Mouse (Mus musculus): ENCODE data around the gene Pctp.

Pctp gene

GRCm38 (mm10) chr11:90006111-90006510 is 3.4 kb upstream of the Pctp start:
- no peak for DNase-seq

- no peak for DNase-seq
Observed at GRCm38 (mm10) chr11:90003386-90003785, 692 bp upstream of the Pctp start.

GRCm38 (mm10) chr11:90002987-90003348 is 274 bp upstream of the Pctp start:
- no peak for DNase-seq

GRCm38 (mm10) chr11:90001396-90002230 is 1.1 kb downstream of the Pctp start:
- DNase-seq, result no peak

GRCm38 (mm10) chr11:90000666-90001065 is 2.0 kb downstream of the Pctp start:
- no peak for DNase-seq

- no peak for DNase-seq
Observed at GRCm38 (mm10) chr11:89998996-89999770, 3.5 kb downstream of the Pctp start.

- DNase-seq, result no peak
Observed at GRCm38 (mm10) chr11:89996856-89997255, 5.8 kb downstream of the Pctp start.

- no peak for DNase-seq
Observed at GRCm38 (mm10) chr11:89996406-89996805, 6.3 kb downstream of the Pctp start.

GRCm38 (mm10) chr11:89995596-89995995 is 7.1 kb downstream of the Pctp start:
- no peak for DNase-seq

- DNase-seq, result no peak
Observed at GRCm38 (mm10) chr11:89994706-89995105, 8.0 kb downstream of the Pctp start.

GRCm38 (mm10) chr11:89991661-89992060 is 11.0 kb downstream of the Pctp start:
- no peak for DNase-seq

- DNase-seq, result peak; percentile 51
Observed at GRCm38 (mm10) chr11:89988936-89989589, 13.6 kb downstream of the Pctp start.

- DNase-seq, result no peak
Observed at GRCm38 (mm10) chr11:89986516-89986915, 16.2 kb downstream of the Pctp start.

GRCm38 (mm10) chr11:89985200-89986187 is 17.2 kb downstream of the Pctp start:
- DNase-seq, result no peak

- no peak for DNase-seq
Observed at GRCm38 (mm10) chr11:89984436-89984835, 18.3 kb downstream of the Pctp start.

- DNase-seq, result no peak
Observed at GRCm38 (mm10) chr11:89982918-89983317, 19.8 kb downstream of the Pctp start.

- DNase-seq, result no peak
Observed at GRCm38 (mm10) chr11:89980106-89980505, 22.6 kb downstream of the Pctp start.

GRCm38 (mm10) chr11:89978914-89979818 is 23.5 kb downstream of the Pctp start:
- no peak for DNase-seq

- DNase-seq, result no peak
Observed at GRCm38 (mm10) chr11:89978353-89978831, 24.3 kb downstream of the Pctp start.

- DNase-seq, result no peak
Observed at GRCm38 (mm10) chr11:89977746-89978352, 24.8 kb downstream of the Pctp start.

- no peak for DNase-seq
Observed at GRCm38 (mm10) chr11:89976361-89976760, 26.3 kb downstream of the Pctp start.

Data from thymus, postnatal 25 days (tissue).